Mouse (Mus musculus) heart, embryonic 14.5 days (tissue): ENCODE data around the gene Prkca. TPM values are rescaled to one million over a fixed set of nuclear protein-coding genes. Genes with fewer than 3 reads are reported as not detected.

Experiments
- ATAC-seq: fragments of 200-750 bp; cut with Nextera tagmentation; 2 replicates; pipeline ENCODE4 v1.8.0; 2017; ENCODE audit warnings: low read depth, moderate TSS enrichment; ENCODE audit not compliant: insufficient number of reproducible peaks, insufficient read depth, low FRiP score
- H3K27ac ChIP-seq, 2 experiments: fragments of 200-500 bp in 1 of 2; fragments of 300-500 bp in 1 of 2; sonication (generic) in 1 of 2; replicated peaks in 1 of 2; 2 replicates each; pipeline ENCODE4 v1.5.1; 2012 to 2014; ENCODE audit warnings: low read depth in 2 of 2, low read length in 2 of 2, control low read depth in 1 of 2, mild to moderate bottlenecking in 1 of 2, mixed read lengths in 1 of 2; ENCODE audit not compliant: control insufficient read depth in 1 of 2, insufficient read depth in 1 of 2
- H3K27me3 ChIP-seq: fragments of 300-500 bp; sonication (generic); 2 replicates; pipeline ENCODE4 v1.6.1; 2014; ENCODE audit warnings: mild to moderate bottlenecking, low read length, control low read depth; ENCODE audit not compliant: control insufficient read depth, insufficient read depth
- H3K36me3 ChIP-seq: fragments of 300-500 bp; sonication (generic); 2 replicates; pipeline ENCODE4 v1.6.1; 2014; ENCODE audit warnings: mild to moderate bottlenecking, control low read depth, low read length, mixed read lengths; ENCODE audit not compliant: control insufficient read depth, insufficient read depth
- H3K4me1 ChIP-seq, 2 experiments: fragments of 200-500 bp in 1 of 2; fragments of 300-500 bp in 1 of 2; sonication (generic) in 1 of 2; 2 replicates each; pipeline ENCODE4 v1.6.1; 2012 to 2014; ENCODE audit warnings: low read length in 2 of 2, control low read depth in 1 of 2, mixed read lengths in 1 of 2; ENCODE audit not compliant: control insufficient read depth in 2 of 2, insufficient read depth in 2 of 2
- H3K4me2 ChIP-seq: fragments of 300-500 bp; sonication (generic); 2 replicates; pipeline ENCODE4 v1.6.1; 2014; ENCODE audit warnings: mild to moderate bottlenecking, low read length
- H3K4me3 ChIP-seq, 2 experiments: fragments of 200-500 bp in 1 of 2; fragments of 300-500 bp in 1 of 2; sonication (generic) in 1 of 2; 2 replicates each; pipeline ENCODE4 v1.5.1; 2012 to 2014; ENCODE audit warnings: low read length in 2 of 2, mild to moderate bottlenecking in 2 of 2, control low read depth in 1 of 2, low read depth in 1 of 2, moderate library complexity in 1 of 2; ENCODE audit not compliant: control insufficient read depth in 1 of 2, insufficient read depth in 1 of 2
- H3K9ac ChIP-seq: fragments of 300-500 bp; sonication (generic); 2 replicates; pipeline ENCODE4 v1.6.1; 2014; ENCODE audit warnings: mild to moderate bottlenecking, low read length
- H3K9me3 ChIP-seq: fragments of 300-500 bp; sonication (generic); 2 replicates; pipeline ENCODE4 v1.6.1; 2016; ENCODE audit warnings: low read length, control low read depth; ENCODE audit not compliant: control insufficient read depth
- WGBS: fragments of 180-500 bp; shearing (Covaris S2); extraction: QIAGEN DNeasy Blood & Tissue Kit; methylation state at CpG from one replicate; pipeline ENCODE4 v1.1.7; 2014; 5-methylcytosine and 5-hydroxymethylcytosine counted together
- polyA plus RNA-seq: library from polyadenylated mRNA; unstranded; fragments of >200 nt; fragmentation: Nextera tagmentation; extraction: Ambion mirVana; gene quantifications from 2 replicates; pipeline ENCODE4 v1.2.1, GENCODE M21; 2014

Gene Prkca
- polyA plus RNA-seq, 1 experiment from 2014 or later, result 21.4 TPM

DNA sequence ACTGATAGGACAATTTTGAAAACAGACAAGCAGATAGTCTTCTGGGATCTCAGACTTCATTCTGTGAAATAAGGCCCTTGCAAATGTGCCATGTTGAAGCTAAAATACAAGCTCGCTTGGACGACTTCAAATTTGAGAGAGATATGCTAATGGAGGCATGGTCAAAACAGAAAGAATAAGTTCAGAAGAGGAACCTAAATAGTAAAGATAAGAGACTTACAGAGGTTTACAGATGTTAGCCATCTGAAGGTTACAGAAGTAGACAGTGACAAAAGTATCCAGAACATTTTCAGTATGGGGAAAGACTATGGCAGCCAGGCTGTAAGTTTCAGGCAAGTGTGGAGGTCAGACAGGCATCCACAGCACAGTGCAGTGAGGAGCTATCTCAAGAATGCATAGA is 21.6 kb downstream of the Prkca start:
- peaks cover 2 to 4% of the 10 kb centered on the region in 2 experiments; a peak in 3 of 4 replicates for H3K4me1 ChIP-seq
- H3K36me3 ChIP-seq, result no peaks in the 10 kb centered on the region
- ATAC-seq, result no peak
- no peak overlapping the region for H3K4me2 ChIP-seq
- 86% methylated on average over 2 of the region's 2 CpGs for WGBS
- no peak overlapping the region for H3K4me3 ChIP-seq
- no peak overlapping the region for H3K27ac ChIP-seq
- H3K9me3 ChIP-seq, result no peaks in the 10 kb centered on the region
- H3K27me3 ChIP-seq, result no peaks in the 10 kb centered on the region
- no peak overlapping the region for H3K9ac ChIP-seq

DNA sequence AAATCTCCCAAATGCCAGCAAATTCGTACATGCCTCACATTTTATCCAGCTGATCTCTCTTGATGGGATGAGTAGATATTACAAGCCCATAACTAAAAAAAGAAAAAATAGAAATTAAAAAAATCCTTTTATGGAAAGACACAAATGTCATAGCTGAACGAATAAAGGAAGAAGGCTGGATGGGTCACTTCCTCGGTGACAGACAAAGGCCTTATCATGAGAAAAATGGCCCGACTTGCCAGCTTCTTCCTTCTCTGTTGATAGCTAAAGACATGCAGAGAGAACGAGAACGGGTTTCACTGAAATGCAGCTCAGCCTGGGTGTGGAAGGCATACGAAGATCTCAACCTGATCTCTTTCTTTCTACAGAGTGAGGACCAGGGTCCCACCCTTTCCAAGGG is 23.2 kb downstream of the Prkca start:
- ATAC-seq, result no peak
- no peaks in the 10 kb centered on the region for H3K9me3 ChIP-seq
- no peak overlapping the region for H3K9ac ChIP-seq
- H3K36me3 ChIP-seq, result no peaks in the 10 kb centered on the region
- H3K27ac ChIP-seq, result no peak overlapping the region
- no peak overlapping the region for H3K4me2 ChIP-seq
- H3K4me3 ChIP-seq, result no peak overlapping the region
- peaks cover 2 to 4% of the 10 kb centered on the region in 2 experiments; a peak in 2 of 4 replicates for H3K4me1 ChIP-seq
- 68% methylated on average over 7 of the region's 7 CpGs for WGBS
- H3K27me3 ChIP-seq, result no peaks in the 10 kb centered on the region

DNA sequence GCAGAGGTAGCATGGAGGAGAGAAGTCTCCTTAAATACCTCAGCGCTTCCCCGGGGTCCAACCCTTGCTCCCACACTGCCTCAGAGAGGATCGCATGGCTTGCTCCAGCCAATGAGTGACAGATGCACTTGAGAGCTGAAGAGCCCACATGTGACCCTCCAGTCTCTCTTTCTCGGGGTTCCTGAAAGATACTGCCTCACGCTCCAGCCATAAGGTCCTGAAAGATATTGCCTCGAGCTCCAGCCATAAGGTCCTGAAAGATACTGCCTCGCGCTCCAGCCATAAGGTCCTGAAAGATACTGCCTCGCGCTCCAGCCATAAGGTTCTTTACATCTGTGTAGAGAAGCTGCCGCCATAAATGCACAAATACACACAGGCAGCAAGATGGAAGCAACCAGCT is 24.6 kb downstream of the Prkca start:
- peak; percentile 47; the same call in 1 of the 2 replicates for ATAC-seq
- no peaks in the 10 kb centered on the region for H3K27me3 ChIP-seq
- no peak overlapping the region for H3K9ac ChIP-seq
- H3K36me3 ChIP-seq, result no peaks in the 10 kb centered on the region
- no peak overlapping the region for H3K4me3 ChIP-seq
- H3K9me3 ChIP-seq, result no peaks in the 10 kb centered on the region
- H3K4me1 ChIP-seq, result peaks cover 6 to 9% of the 10 kb centered on the region in 2 experiments; a peak in 2 of 4 replicates
- H3K4me2 ChIP-seq, result no peak overlapping the region
- H3K27ac ChIP-seq, result no peak overlapping the region
- 56% methylated on average over 11 of the region's 11 CpGs for WGBS

DNA sequence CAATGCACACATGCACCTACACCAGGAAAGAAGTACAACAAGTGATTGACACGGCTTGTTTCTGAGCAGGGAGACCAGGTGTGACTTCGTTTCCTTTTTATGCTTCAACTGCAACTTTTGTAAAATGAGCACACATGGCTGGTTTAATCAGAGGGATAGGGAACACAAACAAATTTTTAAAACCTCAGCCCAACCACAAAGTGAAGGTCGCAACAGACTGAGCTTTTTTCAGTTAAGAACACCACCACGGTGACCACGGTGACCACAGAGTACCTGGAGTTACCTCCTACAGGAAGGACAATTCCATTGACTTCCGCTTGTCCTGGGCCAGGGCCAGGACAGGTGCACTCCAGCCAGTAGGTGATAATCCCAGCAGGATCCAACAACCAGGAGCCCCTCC is 25.9 kb downstream of the Prkca start:
- no peaks in the 10 kb centered on the region for H3K27me3 ChIP-seq
- no peak overlapping the region for H3K4me2 ChIP-seq
- no peaks in the 10 kb centered on the region for H3K36me3 ChIP-seq
- no peak for ATAC-seq
- WGBS, result 85% methylated on average over 6 of the region's 6 CpGs
- no peak overlapping the region for H3K9ac ChIP-seq
- peaks cover 8 to 16% of the 10 kb centered on the region in 2 experiments; a peak in 3 of 4 replicates for H3K4me1 ChIP-seq
- no peak overlapping the region for H3K4me3 ChIP-seq
- H3K27ac ChIP-seq, result no peak overlapping the region
- H3K9me3 ChIP-seq, result no peaks in the 10 kb centered on the region

DNA sequence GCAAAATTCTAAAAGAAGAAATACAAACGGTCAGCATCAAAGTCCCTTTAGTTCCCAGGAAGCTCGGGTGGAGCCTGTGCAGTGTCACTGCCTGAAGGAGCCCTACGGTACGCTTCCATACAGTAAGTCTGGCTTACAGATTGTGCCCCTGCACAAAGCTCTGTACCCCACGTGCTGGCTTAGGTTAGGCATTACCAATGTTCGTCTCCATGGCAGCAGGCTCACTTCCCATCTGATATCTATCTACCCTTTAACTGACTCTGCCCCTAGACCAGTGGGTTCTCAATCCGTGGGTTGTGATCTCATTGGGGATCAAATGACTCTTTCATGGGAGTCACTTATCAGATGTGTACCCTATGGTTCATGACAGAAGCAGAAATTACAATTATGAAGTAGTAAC is 28.0 kb downstream of the Prkca start:
- H3K9ac ChIP-seq, result no peak overlapping the region
- H3K9me3 ChIP-seq, result no peaks in the 10 kb centered on the region
- no peak for ATAC-seq
- WGBS, result 87% methylated on average over 7 of the region's 7 CpGs
- H3K27ac ChIP-seq, result no peak overlapping the region
- no peak overlapping the region for H3K4me2 ChIP-seq
- no peaks in the 10 kb centered on the region for H3K27me3 ChIP-seq
- H3K4me3 ChIP-seq, result no peak overlapping the region
- H3K4me1 ChIP-seq, result peaks cover 11 to 24% of the 10 kb centered on the region in 2 experiments; a peak in 3 of 4 replicates
- no peaks in the 10 kb centered on the region for H3K36me3 ChIP-seq

DNA sequence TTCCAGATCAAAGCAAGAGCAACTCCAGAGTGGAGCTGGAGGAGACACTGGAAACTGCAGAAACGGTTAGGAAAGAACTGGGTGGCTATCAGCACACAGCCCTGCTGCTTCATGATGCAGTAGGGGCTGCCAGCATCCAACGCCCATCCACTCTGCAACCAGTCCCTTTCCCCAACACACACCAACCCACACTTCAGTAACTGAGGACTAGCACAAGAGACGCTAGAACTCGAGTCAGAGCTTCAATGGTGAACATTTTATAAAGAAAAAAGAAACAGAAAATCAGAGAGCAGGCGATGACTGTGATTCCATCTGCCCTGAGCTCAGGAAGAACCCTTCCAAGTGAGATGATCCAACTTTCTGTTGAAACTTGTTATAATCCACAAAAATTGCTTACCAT is 31.2 kb downstream of the Prkca start:
- Histone ChIP-seq H3K36me3 (no peaks in the 10 kb centered on the region), H3K9me3 (no peaks in the 10 kb centered on the region), H3K27me3 (no peaks in the 10 kb centered on the region), H3K9ac (no peak overlapping the region), H3K27ac (no peak overlapping the region), H3K4me2 (no peak overlapping the region), H3K4me3 (no peak overlapping the region), H3K4me1 (peaks cover 7 to 24% of the 10 kb centered on the region in 2 experiments)
- ATAC-seq, result no peak
- 74% methylated on average over 5 of the region's 5 CpGs for WGBS

DNA sequence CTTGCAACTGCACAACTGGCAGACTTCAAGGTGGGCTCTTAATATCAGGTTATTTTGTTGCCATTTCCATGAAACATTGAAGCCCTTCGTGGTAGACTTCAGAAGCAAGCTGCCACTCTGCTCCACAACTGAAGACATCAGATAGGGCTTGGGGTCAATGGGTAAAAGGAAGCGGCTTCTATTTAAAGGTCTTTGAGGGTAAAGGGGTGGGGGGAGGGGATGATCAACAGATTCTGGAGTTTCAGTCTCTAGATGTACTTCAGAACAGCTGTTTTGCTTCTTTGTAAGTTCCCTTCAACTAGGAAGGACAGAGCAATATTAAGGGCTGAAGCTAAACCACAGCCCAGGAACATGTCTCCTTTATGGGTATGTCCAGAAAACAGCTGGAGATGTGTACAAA is 31.8 kb downstream of the Prkca start:
- Histone ChIP-seq H3K9ac (no peak overlapping the region), H3K27ac (no peak overlapping the region), H3K4me1 (peaks cover 13 to 30% of the 10 kb centered on the region in 2 experiments), H3K36me3 (no peaks in the 10 kb centered on the region), H3K4me3 (no peak overlapping the region), H3K27me3 (no peaks in the 10 kb centered on the region), H3K4me2 (no peak overlapping the region), H3K9me3 (no peaks in the 10 kb centered on the region)
- ATAC-seq, result no peak
- WGBS, result 64% methylated on average over 2 of the region's 2 CpGs

DNA sequence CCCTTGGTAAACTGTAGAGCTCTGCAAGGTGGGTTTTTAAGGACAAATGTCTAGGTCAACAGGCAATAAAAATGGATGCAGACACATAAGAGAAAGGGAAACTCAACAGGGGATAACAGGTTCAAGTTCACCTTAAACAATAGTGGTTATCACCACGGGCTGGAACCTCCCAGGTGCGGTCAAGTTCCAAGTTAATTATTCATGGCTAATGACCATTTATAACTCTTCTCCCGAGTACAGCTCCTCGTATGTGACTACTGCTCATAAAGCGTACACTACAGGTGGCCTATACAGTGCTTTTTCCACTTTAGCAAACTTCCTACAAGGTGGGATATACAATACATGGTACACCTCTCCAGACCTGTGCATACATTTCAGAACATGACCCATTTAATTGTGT is 33.9 kb downstream of the Prkca start:
- 93% methylated on average over 5 of the region's 5 CpGs for WGBS

More for the DNA sequence above, 33.9 kb downstream of the Prkca start:
- Histone ChIP-seq H3K27ac (no peak overlapping the region), H3K27me3 (no peaks in the 10 kb centered on the region), H3K4me1 (peaks cover 13 to 29% of the 10 kb centered on the region in 2 experiments), H3K36me3 (no peaks in the 10 kb centered on the region), H3K9me3 (no peaks in the 10 kb centered on the region), H3K9ac (no peak overlapping the region), H3K4me2 (no peak overlapping the region), H3K4me3 (no peak overlapping the region)
- no peak for ATAC-seq
